Mouse (Mus musculus): ENCODE measurements at regions not wholly inside any gene's neighbourhood (a gene's known extent, or its start where the extent isn't known, plus 50 kb on each side); places are given as distances from the start of the nearest gene placed in this dataset.

GRCm38 (mm10) chr14:90447971-90448370 lies 1976.8 kb upstream of the Pcdh20 start:
- no peak for TF ChIP-seq POLR2A (IDR thresholded peaks at IDR 0.05; ENCODE audit: borderline replicate concordance, extremely low read depth, low read depth, low read length)
- no peak for TF ChIP-seq CTCF (IDR thresholded peaks at IDR 0.05; ENCODE audit: insufficient read depth, low read length)
